Mouse (Mus musculus) olfactory bulb, adult 2 months (tissue): ENCODE data around the gene Snip1. TPM values are rescaled to one million over a fixed set of nuclear protein-coding genes. Genes with fewer than 3 reads are reported as not detected.
A peak's percentile ranks its signal among the peaks of the same experiment; 100 is the strongest.

Source experiments
- H3K27ac ChIP-seq: fragments of 200-500 bp; 2 replicates; pipeline ENCODE4 v1.5.1; 2012; ENCODE audit warnings: low read depth, low read length; ENCODE audit not compliant: insufficient read depth
- H3K4me1 ChIP-seq: fragments of 200-500 bp; 2 replicates; pipeline ENCODE4 v1.6.1; 2012; ENCODE audit warnings: low read length; ENCODE audit not compliant: control insufficient read depth, insufficient read depth
- H3K4me3 ChIP-seq: fragments of 200-500 bp; 2 replicates; pipeline ENCODE4 v1.5.1; 2012; ENCODE audit warnings: mild to moderate bottlenecking, low read depth, low read length, moderate library complexity; ENCODE audit not compliant: insufficient read depth
- CTCF ChIP-seq: fragments of 200-500 bp; IDR thresholded peaks from 2 replicates; pipeline ENCODE4 v1.5.1; 2012; ENCODE audit warnings: low read depth, mild to moderate bottlenecking, low read length, moderate library complexity; ENCODE audit not compliant: insufficient read depth
- POLR2A ChIP-seq: fragments of 200-500 bp; IDR thresholded peaks from 2 replicates; pipeline ENCODE4 v1.6.1; 2012; ENCODE audit warnings: mild to moderate bottlenecking, low read depth, low read length, moderate library complexity; ENCODE audit not compliant: insufficient read depth
- WGBS: fragments of 180-500 bp; shearing (Covaris S2); methylation state at CpG from one replicate; pipeline ENCODE4 v1.1.7; 2018; 5-methylcytosine and 5-hydroxymethylcytosine counted together
- polyA plus RNA-seq: library from polyadenylated mRNA; stranded (reverse); fragments of >200 nt; gene quantifications from 2 replicates; pipeline ENCODE4 v1.2.4, GENCODE M21; 2012; ENCODE audit warnings: low replicate concordance; ENCODE audit not compliant: missing spikeins, insufficient read depth, insufficient read length

Snip1 gene
- polyA plus RNA-seq, 1 experiment = not detected

GRCm38 (mm10) chr4:125093031-125093430, 26.6 kb downstream of the Snip1 start:
- TF ChIP-seq POLR2A = no peak
- no peak for TF ChIP-seq CTCF
- Histone ChIP-seq H3K27ac (no peak overlapping the region), H3K4me3 (no peak overlapping the region), H3K4me1 (peaks cover 6% of the 10 kb centered on the region; the same call in 1 of the 2 replicates)
- WGBS = 89% methylated on average over 5 of the region's 5 CpGs

- WGBS = 78% methylated on average over 5 of the region's 5 CpGs
- Histone ChIP-seq H3K4me3 (no peak overlapping the region), H3K27ac (no peak overlapping the region), H3K4me1 (peaks cover 6% of the 10 kb centered on the region; the same call in 1 of the 2 replicates)
- no peak for TF ChIP-seq POLR2A
- no peak for TF ChIP-seq CTCF
Measured at GRCm38 (mm10) chr4:125096066-125096465, 29.6 kb downstream of the Snip1 start.

GRCm38 (mm10) chr4:125097412-125097811, 30.9 kb downstream of the Snip1 start:
- Histone ChIP-seq H3K27ac (no peak overlapping the region), H3K4me3 (no peak overlapping the region), H3K4me1 (peaks cover 6% of the 10 kb centered on the region; the same call in 1 of the 2 replicates)
- WGBS = 58% methylated on average over 4 of the region's 4 CpGs
- TF ChIP-seq POLR2A (no peak), CTCF (no peak)

- Histone ChIP-seq H3K27ac (no peak overlapping the region), H3K4me1 (peaks cover 6% of the 10 kb centered on the region; the same call in 1 of the 2 replicates), H3K4me3 (no peak overlapping the region)
- TF ChIP-seq CTCF (peak; percentile 51), POLR2A (no peak)
- WGBS = 10% methylated on average over 8 of the region's 8 CpGs
Measured at GRCm38 (mm10) chr4:125099458-125099857, 33.0 kb downstream of the Snip1 start.

- TF ChIP-seq POLR2A = no peak
- Histone ChIP-seq H3K4me1 (peaks cover 3% of the 10 kb centered on the region; the same call in 1 of the 2 replicates), H3K27ac (no peak overlapping the region), H3K4me3 (no peak overlapping the region)
- WGBS = 65% methylated on average over 13 of the region's 13 CpGs
Measured at GRCm38 (mm10) chr4:125101334-125101733, 34.9 kb downstream of the Snip1 start.

GRCm38 (mm10) chr4:125105354-125105753, 38.9 kb downstream of the Snip1 start:
- no peak overlapping the region for H3K4me3 ChIP-seq
- 93% methylated on average over 9 of the region's 9 CpGs for WGBS
- H3K27ac ChIP-seq = no peak overlapping the region
- no peak for TF ChIP-seq CTCF
- no peaks in the 10 kb centered on the region for H3K4me1 ChIP-seq

GRCm38 (mm10) chr4:125114638-125115037, 48.2 kb downstream of the Snip1 start:
- TF ChIP-seq POLR2A (no peak), CTCF (peak; percentile 35; the same call in 1 of the 2 replicates)
- Histone ChIP-seq H3K27ac (peak overlapping the region; percentile 36), H3K4me3 (no peak overlapping the region), H3K4me1 (peaks cover 36% of the 10 kb centered on the region)
- 6% methylated on average over 6 of the region's 6 CpGs for WGBS

- H3K27ac ChIP-seq = peak overlapping the region; percentile 36
- peaks cover 36% of the 10 kb centered on the region for H3K4me1 ChIP-seq
- 82% methylated on average over 4 of the region's 4 CpGs for whole genome bisulfite sequencing
- no peak for TF ChIP-seq CTCF
- TF ChIP-seq POLR2A = no peak
- H3K4me3 ChIP-seq = no peak overlapping the region
Measured at GRCm38 (mm10) chr4:125115081-125115480, 48.6 kb downstream of the Snip1 start.

GRCm38 (mm10) chr4:125115710-125116089, 49.2 kb downstream of the Snip1 start:
- 35% methylated on average over 6 of the region's 6 CpGs for WGBS
- H3K4me1 ChIP-seq = peaks cover 36% of the 10 kb centered on the region
- no peak overlapping the region for H3K4me3 ChIP-seq
- no peak for TF ChIP-seq POLR2A
- TF ChIP-seq CTCF = no peak
- no peak overlapping the region for H3K27ac ChIP-seq

GRCm38 (mm10) chr4:125116090-125116861, 49.8 kb downstream of the Snip1 start:
- WGBS = 39% methylated on average over 9 of the region's 9 CpGs
- Histone ChIP-seq H3K4me1 (peaks cover 36% of the 10 kb centered on the region), H3K27ac (no peak overlapping the region), H3K4me3 (no peak overlapping the region)
- TF ChIP-seq POLR2A (no peak), CTCF (no peak)
